Mouse (Mus musculus): ENCODE results near the gene Psme3. TPM values are rescaled to one million over a fixed set of nuclear protein-coding genes. Genes with fewer than 3 reads are reported as not detected.

Gene Psme3
- 89.0 TPM for polyA plus RNA-seq (2012; fragmentation: generic; extraction: Trizol)

- Histone ChIP-seq H3K79me2 (ENCODE audit: control insufficient read depth, insufficient read depth) (peaks cover 29% of the 10 kb centered on the region), H3ac (ENCODE audit: control insufficient read depth, insufficient read length) (peak within 1 kb of the TSS; percentile 29), H3K36me3 (ENCODE audit: control insufficient read depth, insufficient read depth) (peaks cover 19% of the 10 kb centered on the region), H3K27me3 (ENCODE audit: control insufficient read depth, insufficient read depth, insufficient read length) (no peaks in the 10 kb centered on the region), H3K4me3 (peak within 1 kb of the TSS; percentile 95), H3K4me2 (ENCODE audit: low read depth) (peak within 1 kb of the TSS; percentile 99)
- TF ChIP-seq MAX (IDR thresholded peaks at IDR 0.05; ENCODE audit: low read depth) = peak; percentile 94
- peak; percentile 66 for TF ChIP-seq E2F4 (IDR thresholded peaks at IDR 0.05; ENCODE audit: insufficient read depth)
- no peak for TF ChIP-seq TCF12 (IDR thresholded peaks at IDR 0.05; ENCODE audit: insufficient read depth, poor library complexity, severe bottlenecking)
- TF ChIP-seq MYOG (IDR thresholded peaks at IDR 0.05; ENCODE audit: control insufficient read depth in 1 of 3, insufficient read depth in 1 of 3, insufficient read length in 2 of 3, low read depth in 2 of 3) = peak in 1 of 3 experiments; percentile 1
- TF ChIP-seq MYOD1 (IDR thresholded peaks at IDR 0.05; ENCODE audit: control insufficient read depth in 1 of 3, insufficient read length in 2 of 3, low read depth in 2 of 3) = no peak
- TF ChIP-seq USF1 (IDR thresholded peaks at IDR 0.05; ENCODE audit: low read depth) = peak; percentile 86
- TF ChIP-seq POLR2AphosphoS2 (IDR thresholded peaks at IDR 0.05; ENCODE audit: insufficient read length, low read depth) = peak; percentile 92
- TF ChIP-seq REST (IDR thresholded peaks at IDR 0.05; ENCODE audit: insufficient read depth, insufficient read length) = no peak
- peak; percentile 52 for TF ChIP-seq SRF (IDR thresholded peaks at IDR 0.05; ENCODE audit: control insufficient read depth, insufficient read length, low read depth)
- TF ChIP-seq TCF3 (IDR thresholded peaks at IDR 0.05; ENCODE audit: insufficient read length, low read depth) = no peak
- TF ChIP-seq POLR2A (IDR thresholded peaks at IDR 0.05; ENCODE audit: insufficient read length, low read depth) = peak; percentile 98
Observed at GRCm38 (mm10) chr11:101315665-101316500, at the start of gene Psme3. Gene Psme3 (plus strand): TSS chr11:101316213.

- Histone ChIP-seq H3K4me2 (ENCODE audit: low read depth) (no peak overlapping the region), H3ac (ENCODE audit: control insufficient read depth, insufficient read length) (no peak overlapping the region), H3K27me3 (ENCODE audit: control insufficient read depth, insufficient read depth, insufficient read length) (peaks cover 33% of the 10 kb centered on the region), H3K4me3 (no peak overlapping the region), H3K36me3 (ENCODE audit: control insufficient read depth, insufficient read depth) (no peaks in the 10 kb centered on the region), H3K79me2 (ENCODE audit: control insufficient read depth, insufficient read depth) (no peaks in the 10 kb centered on the region)
- no peak for TF ChIP-seq E2F4 (IDR thresholded peaks at IDR 0.05; ENCODE audit: insufficient read depth)
- no peak for TF ChIP-seq TCF12 (IDR thresholded peaks at IDR 0.05; ENCODE audit: insufficient read depth, poor library complexity, severe bottlenecking)
- no peak for TF ChIP-seq MAX (IDR thresholded peaks at IDR 0.05; ENCODE audit: low read depth)
- no peak for TF ChIP-seq MYOD1 (IDR thresholded peaks at IDR 0.05; ENCODE audit: control insufficient read depth in 1 of 3, insufficient read length in 2 of 3, low read depth in 2 of 3)
Observed at GRCm38 (mm10) chr11:101269577-101270116, 46.4 kb upstream of the Psme3 start.

- peaks cover 25% of the 10 kb centered on the region for H3K27me3 ChIP-seq (ENCODE audit: control insufficient read depth, insufficient read depth, insufficient read length)
Observed at GRCm38 (mm10) chr11:101272446-101272845, 43.6 kb upstream of the Psme3 start.

GRCm38 (mm10) chr11:101275309-101275708 is 40.7 kb upstream of the Psme3 start:
- Histone ChIP-seq H3K4me2 (ENCODE audit: low read depth) (no peak overlapping the region), H3K79me2 (ENCODE audit: control insufficient read depth, insufficient read depth) (no peaks in the 10 kb centered on the region), H3ac (ENCODE audit: control insufficient read depth, insufficient read length) (no peak overlapping the region), H3K27me3 (ENCODE audit: control insufficient read depth, insufficient read depth, insufficient read length) (peaks cover 12% of the 10 kb centered on the region), H3K4me3 (no peak overlapping the region), H3K36me3 (ENCODE audit: control insufficient read depth, insufficient read depth) (no peaks in the 10 kb centered on the region)
- TF ChIP-seq USF1 (IDR thresholded peaks at IDR 0.05; ENCODE audit: low read depth) (no peak), TCF12 (IDR thresholded peaks at IDR 0.05; ENCODE audit: insufficient read depth, poor library complexity, severe bottlenecking) (no peak), SRF (IDR thresholded peaks at IDR 0.05; ENCODE audit: control insufficient read depth, insufficient read length, low read depth) (no peak), MYOG (IDR thresholded peaks at IDR 0.05; ENCODE audit: control insufficient read depth in 1 of 3, insufficient read depth in 1 of 3, insufficient read length in 2 of 3, low read depth in 2 of 3) (no peak), TCF3 (IDR thresholded peaks at IDR 0.05; ENCODE audit: insufficient read length, low read depth) (no peak), POLR2A (IDR thresholded peaks at IDR 0.05; ENCODE audit: insufficient read length, low read depth) (no peak)

More at GRCm38 (mm10) chr11:101272446-101272845, 43.6 kb upstream of the Psme3 start:
- Histone ChIP-seq H3K4me3 (no peak overlapping the region), H3K36me3 (ENCODE audit: control insufficient read depth, insufficient read depth) (no peaks in the 10 kb centered on the region), H3ac (ENCODE audit: control insufficient read depth, insufficient read length) (no peak overlapping the region), H3K79me2 (ENCODE audit: control insufficient read depth, insufficient read depth) (no peaks in the 10 kb centered on the region), H3K4me2 (ENCODE audit: low read depth) (no peak overlapping the region)
- TF ChIP-seq TCF3 (IDR thresholded peaks at IDR 0.05; ENCODE audit: insufficient read length, low read depth) (no peak), USF1 (IDR thresholded peaks at IDR 0.05; ENCODE audit: low read depth) (peak; percentile 46)

- Histone ChIP-seq H3K4me2 (ENCODE audit: low read depth) (no peak overlapping the region), H3K4me3 (peak overlapping the region; percentile 57), H3K27me3 (ENCODE audit: control insufficient read depth, insufficient read depth, insufficient read length) (peaks cover 2% of the 10 kb centered on the region), H3K79me2 (ENCODE audit: control insufficient read depth, insufficient read depth) (no peaks in the 10 kb centered on the region), H3K36me3 (ENCODE audit: control insufficient read depth, insufficient read depth) (no peaks in the 10 kb centered on the region), H3ac (ENCODE audit: control insufficient read depth, insufficient read length) (no peak overlapping the region)
- TF ChIP-seq REST (IDR thresholded peaks at IDR 0.05; ENCODE audit: insufficient read depth, insufficient read length) = no peak
- no peak for TF ChIP-seq MYOD1 (IDR thresholded peaks at IDR 0.05; ENCODE audit: control insufficient read depth in 1 of 3, insufficient read length in 2 of 3, low read depth in 2 of 3)
- no peak for TF ChIP-seq TCF3 (IDR thresholded peaks at IDR 0.05; ENCODE audit: insufficient read length, low read depth)
- no peak for TF ChIP-seq MAX (IDR thresholded peaks at IDR 0.05; ENCODE audit: low read depth)
- no peak for TF ChIP-seq TCF12 (IDR thresholded peaks at IDR 0.05; ENCODE audit: insufficient read depth, poor library complexity, severe bottlenecking)
- no peak for TF ChIP-seq SRF (IDR thresholded peaks at IDR 0.05; ENCODE audit: control insufficient read depth, insufficient read length, low read depth)
- TF ChIP-seq USF1 (IDR thresholded peaks at IDR 0.05; ENCODE audit: low read depth) = no peak
- TF ChIP-seq POLR2AphosphoS2 (IDR thresholded peaks at IDR 0.05; ENCODE audit: insufficient read length, low read depth) = no peak
- TF ChIP-seq POLR2A (IDR thresholded peaks at IDR 0.05; ENCODE audit: insufficient read length, low read depth) = no peak
- TF ChIP-seq CEBPB (IDR thresholded peaks at IDR 0.05; ENCODE audit: insufficient read depth, poor library complexity, severe bottlenecking) = no peak
- TF ChIP-seq E2F4 (IDR thresholded peaks at IDR 0.05; ENCODE audit: insufficient read depth) = no peak
- no peak for TF ChIP-seq MYOG (IDR thresholded peaks at IDR 0.05; ENCODE audit: control insufficient read depth in 1 of 3, insufficient read depth in 1 of 3, insufficient read length in 2 of 3, low read depth in 2 of 3)
Observed at GRCm38 (mm10) chr11:101276319-101277070, 39.5 kb upstream of the Psme3 start.
